Comparison of ENCODE assay signal across 8 mouse cellular contexts in genomic region chr4:106787830-106788229, GRCm38 (mm10). TPM values are rescaled to one million over a fixed set of nuclear protein-coding genes. Genes with fewer than 3 reads are reported as not detected.
DNase-seq lines count a peak whose midpoint lies in the region; ATAC-seq lines count a peak whose summit lies in the region.

No protein-coding gene starts in this region.

- H3K4me1 ChIP-seq in midbrain, embryonic 14.5 days (ENCODE audit: control insufficient read depth, insufficient read depth, low read length) = peaks cover 26% of the 10 kb centered on the region
- H3K4me1 ChIP-seq in midbrain, embryonic 13.5 days (replicated peaks) = peaks cover 41% of the 10 kb centered on the region
- peaks cover 23% of the 10 kb centered on the region for H3K4me1 ChIP-seq in forebrain, embryonic 11.5 days (replicated peaks; ENCODE audit: control insufficient read depth, insufficient read depth, low read length)

- no peaks in the 10 kb centered on the region for H3K27me3 ChIP-seq in midbrain, embryonic 14.5 days (ENCODE audit: control insufficient read depth, insufficient read depth, low read length)
- H3K27me3 ChIP-seq in midbrain, embryonic 13.5 days = no peaks in the 10 kb centered on the region
- no peaks in the 10 kb centered on the region for H3K27me3 ChIP-seq in forebrain, embryonic 11.5 days (ENCODE audit: control insufficient read depth, insufficient read depth, low read length)

- H3K9me3 ChIP-seq in midbrain, embryonic 14.5 days (ENCODE audit: control insufficient read depth, low read length) = no peaks in the 10 kb centered on the region
- no peaks in the 10 kb centered on the region for H3K9me3 ChIP-seq in midbrain, embryonic 13.5 days
- no peaks in the 10 kb centered on the region for H3K9me3 ChIP-seq in forebrain, embryonic 11.5 days (ENCODE audit: control insufficient read depth, low read length)

- 65% methylated on average over 7 of the region's 7 CpGs for WGBS in midbrain, embryonic 14.5 days
- 70% methylated on average over 7 of the region's 7 CpGs for WGBS in midbrain, embryonic 13.5 days
- WGBS in forebrain, embryonic 11.5 days = 71% methylated on average over 7 of the region's 7 CpGs

- H3K36me3 ChIP-seq in midbrain, embryonic 14.5 days (ENCODE audit: control insufficient read depth, insufficient read depth, low read length) = no peaks in the 10 kb centered on the region
- no peaks in the 10 kb centered on the region for H3K36me3 ChIP-seq in midbrain, embryonic 13.5 days
- H3K36me3 ChIP-seq in forebrain, embryonic 11.5 days (ENCODE audit: control insufficient read depth, insufficient read depth, low read length) = no peaks in the 10 kb centered on the region

- H3K27ac ChIP-seq in midbrain, embryonic 14.5 days (replicated peaks; ENCODE audit: low read depth, low read length) = no peak overlapping the region
- no peak overlapping the region for H3K27ac ChIP-seq in midbrain, embryonic 13.5 days
- no peak overlapping the region for H3K27ac ChIP-seq in forebrain, embryonic 11.5 days (ENCODE audit: low read depth, low read length)

- peak; percentile 41 to 67 for DNase-seq in adrenal gland, postnatal 36 days
- no peak for DNase-seq in adrenal gland, postnatal 4 days (ENCODE audit: low spot score in 2 of 2)
- DNase-seq in midbrain, embryonic 14.5 days = peak; percentile 37
- peak; percentile 66 for DNase-seq in liver
- DNase-seq in telencephalon, adult 2 months (ENCODE audit: low read depth, low spot score) = peak; percentile 46
- no peak for DNase-seq in forebrain, embryonic 11.5 days (ENCODE audit: low spot score)

- ATAC-seq in midbrain, embryonic 14.5 days (ENCODE audit: low FRiP score, low TSS enrichment) = no peak
- no peak for ATAC-seq in midbrain, embryonic 13.5 days
- ATAC-seq in granulocyte monocyte progenitor cell, adult 5-6 weeks (replicated peaks; ENCODE audit: poor library complexity, severe bottlenecking) = peak; percentile 77
- no peak for ATAC-seq in forebrain, embryonic 11.5 days (replicated peaks; ENCODE audit: low FRiP score)

- H3K4me3 ChIP-seq in midbrain, embryonic 14.5 days (replicated peaks; ENCODE audit: low read depth, low read length) = no peak overlapping the region
- no peak overlapping the region for H3K4me3 ChIP-seq in midbrain, embryonic 13.5 days (replicated peaks)
- no peak overlapping the region for H3K4me3 ChIP-seq in forebrain, embryonic 11.5 days (ENCODE audit: low read depth, low read length)

- no peak overlapping the region for H3K4me2 ChIP-seq in midbrain, embryonic 14.5 days (ENCODE audit: low read length)
- no peak overlapping the region for H3K4me2 ChIP-seq in midbrain, embryonic 13.5 days (replicated peaks)
- H3K4me2 ChIP-seq in forebrain, embryonic 11.5 days (ENCODE audit: low read depth, low read length, severe bottlenecking) = no peak overlapping the region

- H3K9ac ChIP-seq in midbrain, embryonic 14.5 days (replicated peaks; ENCODE audit: low read length) = no peak overlapping the region
- H3K9ac ChIP-seq in midbrain, embryonic 13.5 days (replicated peaks) = no peak overlapping the region
- H3K9ac ChIP-seq in forebrain, embryonic 11.5 days (ENCODE audit: low read length) = no peak overlapping the region

RNA-seq across cellular contexts. Expression of gene Acot11, which starts 17.0 kb away (rescaled TPM):
- 10 to 100 TPM; 49.5 to 60.7 TPM for total RNA-seq in adrenal gland, postnatal 36 days (2021)
- total RNA-seq in adrenal gland, postnatal 4 days (2021) = 1 to 10 TPM; 6.1 to 7.4 TPM
- polyA plus RNA-seq in midbrain, embryonic 14.5 days (2014; fragmentation: Nextera tagmentation; extraction: Ambion mirVana) = 0.78 and 1.3 TPM in 2 replicates
- 1.00 and 1.4 TPM in 2 replicates for polyA plus RNA-seq in midbrain, embryonic 13.5 days (2015; fragmentation: Nextera tagmentation; extraction: Ambion mirVana)
- total RNA-seq in granulocyte monocyte progenitor cell, adult 5-6 weeks (2014; fragmentation: Nextera tagmentation) = 5.0 and 5.9 TPM in 2 replicates
- 2.2 and 4.9 TPM in 2 replicates for total RNA-seq in granulocyte monocyte progenitor cell, adult 5-6 weeks (2017)
- 1.6 and 1.8 TPM in 2 replicates for polyA plus RNA-seq in forebrain, embryonic 11.5 days (2014; fragmentation: Nextera tagmentation; extraction: Ambion mirVana)

RNA-seq across cellular contexts. Expression of gene Fam151a, which starts 54.1 kb away (rescaled TPM):
- total RNA-seq in adrenal gland, postnatal 36 days (2021) = under 1 TPM in 1 of 2 experiments, not detected in 1; 0.17 TPM
- 1 to 10 TPM in 1 of 2 experiments, under 1 TPM in 1; 0.48 to 5.2 TPM for total RNA-seq in adrenal gland, postnatal 4 days (2021)
- polyA plus RNA-seq in midbrain, embryonic 14.5 days (2014; fragmentation: Nextera tagmentation; extraction: Ambion mirVana) = not detected in 2 replicates
- polyA plus RNA-seq in midbrain, embryonic 13.5 days (2015; fragmentation: Nextera tagmentation; extraction: Ambion mirVana) = not detected in 2 replicates
- not detected in 2 replicates for total RNA-seq in granulocyte monocyte progenitor cell, adult 5-6 weeks (2014; fragmentation: Nextera tagmentation)
- not detected in 2 replicates for total RNA-seq in granulocyte monocyte progenitor cell, adult 5-6 weeks (2017)
- not detected in 2 replicates for polyA plus RNA-seq in forebrain, embryonic 11.5 days (2014; fragmentation: Nextera tagmentation; extraction: Ambion mirVana)

RNA-seq across cellular contexts. Expression of gene Mroh7, which starts 57.1 kb away (rescaled TPM):
- 1 to 10 TPM in 1 of 2 experiments, under 1 TPM in 1; 0.76 to 1.1 TPM for total RNA-seq in adrenal gland, postnatal 36 days (2021)
- 1 to 10 TPM; 2.7 to 3.2 TPM for total RNA-seq in adrenal gland, postnatal 4 days (2021)
- 0.26 and 0.43 TPM in 2 replicates for polyA plus RNA-seq in midbrain, embryonic 14.5 days (2014; fragmentation: Nextera tagmentation; extraction: Ambion mirVana)
- polyA plus RNA-seq in midbrain, embryonic 13.5 days (2015; fragmentation: Nextera tagmentation; extraction: Ambion mirVana) = 0.17 and 0.22 TPM in 2 replicates
- total RNA-seq in granulocyte monocyte progenitor cell, adult 5-6 weeks (2014; fragmentation: Nextera tagmentation) = not detected in 2 replicates
- not detected in 2 replicates for total RNA-seq in granulocyte monocyte progenitor cell, adult 5-6 weeks (2017)
- polyA plus RNA-seq in forebrain, embryonic 11.5 days (2014; fragmentation: Nextera tagmentation; extraction: Ambion mirVana) = 0.11 TPM in 1 of 2 replicates, not detected in the other

Comparison
In these comparisons a context has a peak if more than half of its experiments do, and no peak if none do; other contexts are left out.
1. DNase-seq: peak in adrenal gland, postnatal 36 days (2 of 2), midbrain, embryonic 14.5 days (single experiment), liver (single experiment) and telencephalon, adult 2 months (single experiment); none in adrenal gland, postnatal 4 days (0 of 2) and forebrain, embryonic 11.5 days (single experiment).
2. RNA of gene Acot11, which starts 17.0 kb away (total RNA-seq): 49.5 to 60.7 TPM in adrenal gland, postnatal 36 days; 6.1 to 7.4 TPM in adrenal gland, postnatal 4 days and 2.2 to 5.9 TPM in granulocyte monocyte progenitor cell, adult 5-6 weeks; every median in the first group is over 4 times any median in the second.